Mouse (Mus musculus) brain, embryonic 18.5 days (tissue): Measurements from ENCODE around the gene Mcpt8.
A peak's percentile ranks its signal among the peaks of the same experiment; 100 is the strongest.
"Not testable (repeated sequence)": the region's sequence is repeated elsewhere in the genome, so short reads cannot be mapped to it uniquely, and the experiment has no call there.

ENCODE experiments used
- DNase-seq: peaks from one replicate; pipeline ENCODE4 v3.0.0-alpha.2; 2012; ENCODE audit warnings: low read depth, low spot score

The Mcpt8 gene

DNA sequence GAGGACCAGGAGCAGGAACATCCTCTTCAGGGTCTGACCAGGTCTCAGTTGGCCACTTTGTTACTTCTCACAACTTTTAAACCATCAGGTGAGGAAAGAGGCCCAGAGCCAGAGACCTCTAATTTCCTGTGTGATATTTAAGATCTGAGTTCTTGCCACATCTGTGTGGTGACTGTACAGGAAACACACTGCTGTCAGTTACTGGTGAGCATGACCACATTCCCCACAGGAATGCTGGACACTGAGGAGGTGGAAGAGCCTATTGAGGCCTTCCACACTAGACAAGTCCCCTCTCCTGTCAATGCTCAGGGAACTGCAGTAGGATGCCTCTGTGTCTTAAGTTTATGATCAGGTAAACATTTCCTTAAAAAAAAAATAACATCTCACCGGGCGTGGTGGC lies at the start of gene Mcpt8:
Gene Mcpt8 (minus strand): TSS at position 107 of the 400 bp plus-strand sequence.
- DNase-seq, result no peak

DNA sequence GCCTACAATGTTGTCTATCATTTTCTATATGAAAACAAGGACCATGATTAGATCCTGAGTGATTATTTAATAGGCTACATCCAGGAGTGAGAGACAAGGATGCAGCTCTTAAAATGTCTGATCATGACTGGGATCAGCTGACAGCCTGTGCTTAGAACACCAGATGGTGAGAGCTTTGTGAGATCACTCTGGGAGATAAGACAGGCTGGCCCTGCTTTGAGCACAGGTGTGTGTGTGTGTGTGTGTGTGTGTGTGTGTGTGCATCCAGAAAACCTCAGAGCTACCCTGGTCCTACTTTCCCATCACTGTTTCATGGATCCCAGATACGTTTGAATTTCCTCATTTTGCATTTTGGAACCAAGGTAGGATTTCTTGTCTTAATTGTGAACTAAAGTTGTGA lies 48.6 kb upstream of the Mcpt8 start:
- not testable (repeated sequence) for DNase-seq

DNA sequence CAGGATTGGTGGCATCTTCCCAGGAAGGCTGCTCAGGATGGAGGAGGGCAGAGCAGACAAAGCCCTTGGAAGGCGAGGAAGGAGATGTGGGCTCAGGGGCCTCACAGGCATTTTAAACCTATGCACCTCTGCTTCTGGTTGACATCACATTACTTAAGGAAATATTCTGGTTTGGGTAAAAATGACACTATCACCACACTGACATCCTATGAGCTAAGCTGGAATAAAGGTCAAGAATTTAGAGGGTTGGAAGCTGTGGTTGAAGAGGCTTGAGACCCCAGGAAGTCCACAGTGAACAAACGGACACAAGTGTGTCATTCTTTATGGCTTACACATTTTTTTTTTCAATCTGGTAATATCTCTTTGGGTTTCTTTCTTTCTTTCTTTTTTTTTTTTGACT lies 47.4 kb upstream of the Mcpt8 start, which contains the start of gene Gzmd:
Gene Gzmd (minus strand): TSS at position 101 of the 400 bp plus-strand sequence.
- not testable (repeated sequence) for DNase-seq

DNA sequence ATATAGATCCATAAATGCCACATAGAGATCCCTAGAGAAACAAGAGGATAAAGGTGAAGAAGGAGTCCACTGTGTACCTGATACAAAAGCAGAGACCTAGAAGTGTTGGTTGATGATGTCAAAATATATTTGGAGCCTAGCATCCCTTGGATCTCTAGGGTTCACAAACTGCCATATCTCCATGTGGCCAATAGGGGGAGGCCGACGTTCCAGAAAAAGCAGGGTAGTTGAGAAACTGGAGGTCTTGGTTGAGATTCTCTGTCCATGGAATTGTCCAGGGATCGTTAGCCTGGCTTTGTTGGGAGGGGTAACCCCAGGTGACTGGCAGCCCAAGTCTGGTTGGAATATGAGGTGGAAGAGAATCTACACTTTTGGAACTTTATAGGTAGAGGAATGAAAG lies 43.3 kb upstream of the Mcpt8 start:
- DNase-seq, result no peak

DNA sequence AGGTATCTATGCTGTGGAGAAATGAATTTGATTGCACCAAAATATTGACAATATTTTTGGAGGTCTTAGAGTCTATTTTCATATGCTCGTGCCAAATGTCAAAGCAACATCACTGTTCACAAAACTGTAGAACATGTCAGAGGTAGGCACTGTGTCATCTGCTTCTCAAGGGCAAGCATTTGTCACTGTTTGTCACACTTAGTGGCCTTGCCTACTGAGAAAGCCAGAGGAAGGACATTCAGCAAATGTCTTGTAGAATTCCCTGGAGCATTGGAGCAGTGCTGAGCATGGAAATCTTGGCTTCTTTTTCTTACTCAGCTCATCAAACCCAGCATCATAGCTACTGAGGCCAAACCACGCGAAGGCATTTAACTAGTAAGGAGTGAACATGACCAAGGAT lies 38.4 kb upstream of the Mcpt8 start:
- no peak for DNase-seq

DNA sequence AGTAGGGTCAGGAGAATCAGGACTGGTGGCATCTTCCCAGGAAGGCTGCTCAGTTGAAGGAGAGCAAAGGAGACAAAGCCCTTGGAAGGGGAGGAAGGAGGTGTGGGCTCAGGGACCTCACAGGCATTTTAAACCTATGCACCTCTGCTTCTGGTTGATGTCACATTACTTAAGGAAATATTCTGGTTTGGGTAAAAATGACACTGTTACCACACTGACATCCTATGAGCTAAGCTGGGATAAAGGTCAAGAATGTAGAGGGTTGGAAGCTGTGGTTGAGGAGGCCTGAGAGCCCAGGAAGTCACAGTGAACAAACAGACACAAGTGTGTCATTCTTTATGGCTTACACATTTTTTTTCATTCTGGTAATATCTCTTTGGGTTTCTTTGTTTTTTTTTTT lies 35.5 kb upstream of the Mcpt8 start, which contains the start of gene Gzme:
Gene Gzme (minus strand): TSS at position 101 of the 400 bp plus-strand sequence.
- DNase-seq, result no peak

DNA sequence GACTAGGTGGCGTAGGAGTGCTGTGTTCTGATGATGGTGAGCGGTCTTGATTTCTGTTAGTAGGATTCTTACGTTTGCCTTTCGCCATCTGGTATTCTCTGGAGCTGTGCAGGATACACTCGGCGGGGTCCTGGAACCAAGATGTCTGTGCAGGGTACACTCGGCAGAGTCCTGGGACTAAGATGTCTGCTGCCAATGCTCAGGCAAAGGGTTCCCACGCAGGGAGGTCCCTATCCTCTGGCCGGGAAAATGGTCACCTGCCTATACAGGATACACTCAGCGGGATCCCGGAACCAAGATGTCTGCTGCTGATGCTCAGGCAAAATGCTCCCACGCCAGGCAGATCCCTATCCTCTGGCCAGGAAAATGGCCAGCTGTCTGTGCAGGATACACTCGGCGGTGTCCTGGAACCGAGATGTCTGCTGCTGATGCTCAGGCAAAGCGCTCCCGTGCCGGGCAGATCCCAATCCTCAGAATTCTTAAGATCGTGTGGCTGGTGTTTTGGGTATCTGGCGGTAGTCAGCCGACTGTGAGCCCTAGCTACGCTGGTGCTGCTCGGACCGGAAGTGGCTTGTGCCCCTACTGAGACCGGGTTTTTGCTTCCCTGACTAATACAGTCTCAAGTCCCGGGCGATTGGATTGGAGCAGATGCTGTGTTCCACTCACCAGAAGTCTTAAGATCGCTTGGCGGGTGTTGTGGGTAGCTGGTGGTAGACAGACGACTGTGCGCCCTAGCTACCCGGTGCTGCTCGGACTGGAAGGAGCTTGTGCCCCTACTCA lies 30.6 kb upstream of the Mcpt8 start:
- not testable (repeated sequence) for DNase-seq

DNA sequence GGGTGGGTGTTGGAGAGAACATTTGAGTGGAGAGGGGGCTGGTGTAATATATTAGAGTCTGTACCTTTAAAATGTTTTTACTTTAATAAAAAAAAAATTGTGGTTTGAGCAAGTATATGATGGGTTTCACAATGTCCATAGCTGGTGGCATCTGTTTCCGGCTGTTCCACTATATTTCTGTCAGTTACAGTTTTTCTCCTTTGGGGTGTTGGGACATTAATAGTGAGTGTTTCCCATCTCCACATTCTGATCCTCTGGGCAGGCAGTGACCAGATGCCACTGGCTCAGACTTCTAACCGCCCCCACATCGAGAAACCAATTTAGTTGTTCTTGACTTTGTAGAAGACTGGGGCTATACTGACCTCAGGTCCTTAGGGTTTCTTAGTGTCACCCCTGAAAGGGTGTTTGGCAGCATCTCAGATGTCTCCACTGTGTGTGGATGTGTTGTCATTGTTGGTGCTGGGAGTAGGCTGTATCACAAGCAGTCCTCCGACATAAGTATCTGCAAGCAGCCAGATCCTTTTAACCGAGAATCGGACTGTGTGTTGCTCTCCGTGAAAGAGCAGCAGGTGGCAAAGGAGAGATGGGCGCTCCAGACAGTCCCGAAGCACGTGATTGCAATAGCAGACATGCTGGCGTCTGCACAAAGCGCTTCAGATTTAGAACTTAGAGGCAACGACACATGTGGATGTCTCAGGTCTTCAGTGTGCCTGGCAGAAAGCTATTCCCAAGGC lies 20.5 kb upstream of the Mcpt8 start:
- no peak for DNase-seq

DNA sequence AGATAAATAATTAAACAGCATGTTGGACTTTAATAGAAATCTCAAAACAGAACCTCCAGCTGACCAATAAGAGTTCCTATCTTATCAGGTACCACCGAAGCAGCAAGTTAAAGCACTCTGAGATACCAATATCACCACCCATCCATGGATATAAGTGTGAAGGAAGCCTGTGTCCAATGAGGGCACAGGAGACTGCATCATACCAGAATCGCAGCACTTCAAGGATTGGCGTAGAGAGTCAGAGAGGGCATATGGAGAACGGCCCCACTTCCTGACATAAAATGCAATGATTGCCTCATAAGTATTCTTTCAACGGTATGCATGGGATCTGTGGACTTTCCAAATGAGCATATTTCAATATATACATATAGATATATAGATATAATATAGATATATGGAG lies 19.9 kb upstream of the Mcpt8 start:
- no peak for DNase-seq

DNA sequence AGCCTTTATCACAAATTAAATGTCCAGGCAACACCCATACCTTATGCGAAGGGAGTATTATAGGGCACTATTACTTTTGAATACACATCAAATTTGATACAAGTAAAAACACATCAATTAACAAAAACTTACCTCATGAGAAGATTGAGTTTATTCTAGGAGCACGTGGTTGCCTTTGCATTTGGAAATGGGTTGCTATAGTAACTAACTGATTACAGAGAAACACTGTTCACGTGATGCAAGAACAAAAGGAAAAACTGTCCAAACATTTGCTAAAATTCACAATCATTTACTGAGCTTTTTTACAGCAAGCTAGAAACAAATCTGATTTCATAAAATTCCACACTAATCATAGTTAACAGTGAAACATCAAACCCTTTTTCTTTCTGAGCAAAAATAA lies 18.4 kb upstream of the Mcpt8 start:
- peak; percentile 10 for DNase-seq

DNA sequence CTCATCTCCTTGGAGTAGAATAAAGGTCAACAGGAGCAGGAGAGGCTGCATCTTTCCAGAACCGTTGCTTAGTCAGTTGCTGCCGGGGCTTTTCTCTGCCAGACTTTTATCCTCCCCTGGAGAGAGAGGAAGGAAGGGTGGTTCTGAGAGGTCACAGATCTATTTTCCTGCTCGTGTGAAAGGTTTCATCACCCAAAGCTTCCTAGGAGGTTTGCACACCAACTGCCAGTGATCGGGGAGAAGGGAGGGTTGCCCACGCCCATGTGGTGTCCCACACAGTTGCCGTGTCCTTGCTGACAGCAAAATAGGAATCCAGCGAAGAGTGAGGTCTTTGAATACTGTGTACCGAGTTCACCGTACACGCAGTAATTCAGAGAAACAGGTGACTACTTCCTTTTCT lies 17.3 kb upstream of the Mcpt8 start, which contains the start of gene Ctsg:
Gene Ctsg (minus strand): TSS at position 189 of the 400 bp plus-strand sequence.
- no peak for DNase-seq

DNA sequence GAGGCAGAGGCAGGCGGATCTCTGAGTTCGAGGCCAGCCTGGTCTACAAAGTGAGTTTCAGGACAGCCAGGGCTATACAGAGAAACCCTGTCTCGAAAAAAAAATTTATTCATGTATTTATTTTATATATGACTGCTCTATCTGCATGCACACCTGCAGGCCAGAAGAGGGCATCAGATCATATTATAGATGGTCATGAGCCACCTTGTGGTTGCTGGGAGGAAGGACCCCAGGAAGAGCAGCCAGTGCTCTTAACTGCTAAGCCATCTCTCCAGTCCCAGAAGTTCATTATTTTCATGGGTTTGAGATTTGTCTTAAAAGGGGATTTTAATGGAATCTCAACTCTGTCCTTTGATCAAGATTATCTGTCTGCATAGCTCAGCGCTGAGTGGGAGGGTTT lies 13.9 kb upstream of the Mcpt8 start:
- no peak for DNase-seq

DNA sequence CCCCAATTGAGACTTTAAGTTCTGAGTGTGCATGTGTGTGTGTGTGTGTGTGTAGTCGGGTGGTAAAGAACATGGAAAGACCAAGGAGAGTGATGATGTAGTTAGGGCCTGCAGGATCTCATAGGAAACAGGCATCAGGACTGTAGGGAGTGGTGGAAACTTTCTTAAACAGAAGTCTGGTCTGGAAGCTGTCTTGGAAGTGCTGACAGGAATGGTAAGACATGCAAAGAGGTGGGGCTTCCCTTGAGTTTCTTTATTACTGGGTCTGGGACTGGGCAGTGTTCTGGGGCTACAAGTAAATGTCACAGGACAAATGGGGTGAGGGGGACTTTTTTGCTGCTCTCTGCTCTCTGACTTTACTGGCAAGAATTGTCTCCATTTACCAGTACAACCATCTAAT lies 12.5 kb upstream of the Mcpt8 start:
- no peak for DNase-seq

DNA sequence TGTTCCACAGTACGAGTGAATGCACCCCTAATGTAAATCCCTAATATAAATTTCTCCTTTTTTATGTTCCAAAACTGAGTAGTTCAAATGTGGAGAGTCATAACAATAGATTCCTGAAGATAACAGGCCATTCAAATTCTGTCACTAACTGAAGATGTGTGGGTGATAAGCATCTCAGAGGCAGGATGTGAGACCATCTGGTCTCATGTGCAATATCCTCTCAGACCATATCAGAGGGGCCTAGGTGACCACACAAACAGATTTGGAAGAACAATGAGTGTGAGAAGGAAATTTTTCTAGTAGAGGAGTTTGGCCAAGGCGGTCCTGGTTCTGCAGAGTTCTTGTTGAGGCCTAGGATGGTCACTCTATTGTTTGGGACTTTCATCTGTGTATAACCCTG lies 8.3 kb upstream of the Mcpt8 start:
- DNase-seq, result no peak

DNA sequence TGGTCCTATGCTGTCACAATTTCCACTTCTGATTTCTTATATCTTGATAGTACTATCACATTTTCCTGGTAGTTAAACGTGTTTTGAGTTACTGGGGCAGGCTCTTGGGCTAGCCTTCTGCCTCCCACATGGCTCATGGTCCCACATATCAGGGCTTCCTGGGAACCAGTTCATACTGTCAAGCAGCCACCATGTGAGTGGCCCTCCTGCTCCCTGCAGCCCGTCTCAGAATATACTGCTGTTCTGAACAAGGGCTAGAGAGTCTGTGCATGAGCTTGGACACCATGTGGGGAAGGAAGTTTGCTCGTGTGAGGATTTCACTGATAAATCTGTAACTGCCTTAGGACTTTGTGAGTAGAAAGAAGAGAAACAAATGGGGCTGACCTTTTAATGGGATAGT lies 1.6 kb upstream of the Mcpt8 start:
- no peak for DNase-seq

DNA sequence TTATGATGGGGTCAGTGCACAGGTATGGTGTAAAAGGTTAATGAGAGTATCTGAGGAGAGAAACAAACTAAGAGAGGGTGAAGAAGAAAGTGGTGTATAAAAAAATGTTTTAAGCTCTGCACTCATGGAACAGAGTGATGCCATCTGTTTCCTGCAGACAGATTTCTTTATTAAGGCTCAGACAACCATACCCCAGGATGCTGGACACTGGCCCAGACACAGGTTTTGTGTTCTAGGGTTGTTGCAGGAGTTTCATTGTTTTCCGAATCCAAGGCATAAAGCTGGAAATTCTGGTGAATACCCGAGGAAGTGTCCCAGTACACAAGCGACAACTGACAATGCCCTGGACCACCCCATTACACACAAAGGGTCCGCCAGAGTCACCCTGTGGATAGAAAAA lies 3.1 kb downstream of the Mcpt8 start:
- DNase-seq, result no peak

DNA sequence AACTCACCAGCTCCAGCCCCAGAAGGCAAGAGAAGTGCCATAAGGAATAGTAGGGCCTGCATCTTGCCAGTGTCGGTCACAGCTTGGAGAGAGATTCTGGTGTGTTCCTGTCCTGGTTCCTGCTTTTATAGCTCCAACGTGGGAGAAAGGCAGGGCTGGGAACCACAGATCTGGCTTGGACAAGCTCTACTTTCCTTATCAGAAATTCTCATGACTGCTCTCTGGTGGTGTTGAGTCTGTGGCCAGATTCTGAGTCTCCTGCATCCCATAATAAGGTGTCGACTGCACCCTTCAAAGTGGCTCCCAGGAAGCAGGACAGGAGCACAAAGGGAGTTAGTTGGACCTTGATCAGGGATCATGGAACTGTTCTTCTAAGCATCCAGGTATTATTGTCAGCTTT lies 22.9 kb downstream of the Mcpt8 start, which contains the start of gene Mcpt4:
Gene Mcpt4 (minus strand): TSS at position 101 of the 400 bp plus-strand sequence.
- DNase-seq, result not testable (repeated sequence)

DNA sequence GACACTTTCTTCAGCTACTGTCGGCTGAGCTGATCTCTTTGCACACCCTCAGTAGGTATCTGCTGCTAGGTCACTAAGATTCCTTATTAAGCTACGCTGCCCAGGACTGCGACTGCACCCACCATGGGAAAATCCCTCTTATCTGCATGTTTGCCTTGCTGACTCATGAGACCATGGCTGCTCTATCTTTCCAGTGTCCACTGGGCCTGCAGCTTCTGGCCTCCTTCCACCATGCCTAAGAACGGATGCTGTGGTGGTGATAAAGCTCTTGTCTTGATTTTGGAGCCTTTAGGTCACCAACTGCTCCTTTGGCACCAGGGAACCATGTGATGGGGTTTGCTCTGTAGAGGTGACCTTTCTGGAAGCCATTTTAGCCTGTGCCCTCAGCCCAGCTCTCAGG lies 27.4 kb downstream of the Mcpt8 start:
- no peak for DNase-seq

DNA sequence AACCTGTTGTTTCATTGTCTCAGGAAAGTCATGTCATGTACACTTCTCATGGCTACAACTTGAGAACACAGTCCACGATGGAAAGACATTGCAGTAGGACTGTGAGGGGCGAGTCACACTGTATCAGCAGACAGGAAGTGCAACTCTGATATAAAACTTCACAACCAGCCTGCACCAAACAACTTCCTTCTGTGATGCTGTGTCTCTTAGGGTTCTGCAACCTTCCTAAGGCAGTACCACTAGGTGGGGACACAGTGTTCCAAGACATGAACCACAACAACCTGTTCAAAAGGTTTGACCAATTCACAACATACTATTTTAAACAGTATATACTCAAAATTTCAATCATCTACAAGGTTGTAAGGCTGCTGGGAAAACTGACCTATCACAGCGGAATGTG lies 29.7 kb downstream of the Mcpt8 start:
- no peak for DNase-seq

DNA sequence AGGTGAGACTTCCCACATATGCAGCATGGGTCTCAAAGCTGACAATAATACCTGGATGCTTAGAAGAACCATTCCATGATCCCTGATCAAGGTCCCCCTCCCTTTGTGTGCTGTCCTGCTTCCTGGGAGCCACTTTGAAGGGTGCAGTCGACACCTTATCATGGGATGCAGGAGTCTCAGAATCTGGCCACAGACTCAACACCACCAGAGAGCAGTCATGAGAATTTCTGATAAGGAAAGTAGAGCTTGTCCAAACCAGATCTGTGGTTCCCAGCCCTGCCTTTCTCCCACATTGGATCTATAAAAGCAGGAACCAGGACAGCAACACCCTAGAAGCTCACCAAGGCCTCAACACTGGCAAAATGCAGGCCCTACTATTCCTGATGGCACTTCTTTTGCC lies 43.3 kb downstream of the Mcpt8 start, which contains the start of gene Mcpt2:
Gene Mcpt2 (plus strand): TSS at position 250 of the 400 bp plus-strand sequence.
- DNase-seq, result not testable (repeated sequence)

DNA sequence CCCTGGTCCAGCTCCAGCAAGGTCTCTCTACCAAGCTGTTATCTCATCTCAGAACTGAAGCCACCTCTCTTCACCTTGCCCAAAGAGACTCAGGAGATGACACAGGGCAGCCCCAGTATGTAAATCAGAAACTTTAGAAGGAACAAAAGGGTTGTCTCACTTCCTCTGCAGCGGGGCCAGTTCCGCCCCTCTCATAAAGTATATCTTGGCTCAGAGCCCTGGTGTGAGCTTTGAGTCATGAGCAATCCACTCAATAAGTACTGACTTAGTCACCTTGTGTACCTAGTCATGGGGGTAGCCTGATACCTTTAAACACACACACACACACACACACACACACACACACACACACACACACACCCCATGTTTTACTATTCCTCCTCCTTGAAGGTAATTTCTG lies 50.6 kb downstream of the Mcpt8 start:
- DNase-seq, result no peak
